Mouse (Mus musculus): ENCODE data around the gene Dusp14. TPM values are rescaled to one million over a fixed set of nuclear protein-coding genes. Genes with fewer than 3 reads are reported as not detected.

Dusp14 gene
- polyA plus RNA-seq, 1 experiment from 2014 or later, result 1.8 TPM

DNA sequence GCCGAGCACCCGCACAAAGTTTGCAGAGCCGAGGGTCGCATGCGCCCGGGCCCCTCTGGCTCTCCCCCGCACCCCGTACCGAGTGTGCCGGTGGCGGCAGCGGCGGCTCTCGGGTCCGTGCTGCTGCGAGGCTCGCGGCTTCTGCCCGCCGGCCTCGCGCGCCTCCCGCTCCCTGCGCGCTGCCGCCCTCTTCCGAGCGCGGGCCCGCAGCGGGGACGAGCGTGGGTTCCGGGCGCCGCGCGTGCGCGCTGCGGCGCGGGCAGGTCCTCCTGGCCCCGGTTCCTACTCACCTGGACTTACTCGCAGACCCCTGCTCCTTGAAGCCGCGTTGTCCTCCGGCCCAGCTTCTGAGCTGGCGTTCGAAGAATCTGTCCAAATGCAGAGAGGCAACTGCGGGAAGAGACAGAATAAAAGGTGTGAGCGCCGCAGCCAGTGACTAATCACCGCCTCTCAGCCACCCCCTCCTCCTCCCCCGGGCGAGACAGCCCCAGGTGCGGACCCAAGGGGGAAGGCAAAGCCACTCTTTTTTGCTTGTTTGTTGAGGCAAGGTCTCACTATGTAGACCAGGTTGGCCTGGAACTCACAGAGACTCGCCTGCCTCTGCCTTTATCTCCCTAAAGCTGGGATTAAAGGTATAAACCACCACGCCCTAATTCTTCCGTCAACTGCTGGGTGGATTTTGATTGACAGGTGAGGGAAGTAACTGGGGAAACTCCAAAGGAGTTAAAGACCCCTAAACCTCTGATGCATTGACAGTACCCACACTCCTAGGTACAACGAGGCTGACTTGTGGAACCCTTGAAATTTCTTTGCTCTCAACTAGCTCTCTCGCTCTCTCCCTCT is 649 bp downstream of the Dusp14 start:
- H3K4me2 ChIP-seq (ENCODE audit: low read depth, low read length), result peak overlapping the region; percentile 93
- no peaks in the 10 kb centered on the region for H3K36me3 ChIP-seq (replicated peaks; ENCODE audit: insufficient read depth, low read length)
- no peaks in the 10 kb centered on the region for H3K9me3 ChIP-seq (ENCODE audit: low read length)
- H3K4me1 ChIP-seq (ENCODE audit: insufficient read depth), result peaks cover 20% of the 10 kb centered on the region
- no peak overlapping the region for H3K27ac ChIP-seq (ENCODE audit: low read depth)
- WGBS (ENCODE audit: insufficient replicate concordance), result 2% methylated on average over 58 of the region's 63 CpGs
- DNase-seq (peak; percentile 61), ATAC-seq (peak; percentile 78)
- TF ChIP-seq EP300 (IDR thresholded peaks at IDR 0.05; ENCODE audit: low read depth) (no peak), CTCF (IDR thresholded peaks at IDR 0.05; ENCODE audit: low read depth) (no peak)
- H3K4me3 ChIP-seq (ENCODE audit: low read depth, low read length), result peak overlapping the region; percentile 67
- H3K9ac ChIP-seq (replicated peaks), result peak overlapping the region; percentile 54; the same call in 1 of the 2 replicates
- H3K27me3 ChIP-seq (ENCODE audit: insufficient read depth, low read length), result peaks cover 34% of the 10 kb centered on the region

DNA sequence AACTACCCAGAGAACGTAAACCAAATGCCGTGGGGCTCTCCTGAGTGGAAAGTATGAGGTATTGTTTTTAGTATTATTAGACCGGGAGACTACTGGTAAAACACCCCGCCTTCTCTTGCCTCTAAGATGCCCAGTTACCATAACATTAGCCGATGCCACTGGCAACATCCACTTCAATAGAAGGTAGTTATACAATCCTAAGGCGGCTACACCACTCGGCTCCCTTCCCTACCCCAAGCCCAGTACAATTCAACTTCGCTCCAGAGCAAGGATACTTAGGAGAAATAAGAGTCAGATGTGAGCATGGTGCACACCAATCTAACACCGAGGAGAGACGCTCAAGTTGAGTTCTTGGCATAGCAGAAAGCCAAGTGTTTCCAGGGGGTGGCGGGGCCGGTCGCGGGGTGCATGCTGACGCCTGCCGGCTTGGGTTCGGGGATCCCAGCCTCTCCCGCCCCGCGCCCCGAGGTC is 1.3 kb downstream of the Dusp14 start:
- Histone ChIP-seq H3K4me2 (ENCODE audit: low read depth, low read length) (peak overlapping the region; percentile 93), H3K9me3 (ENCODE audit: low read length) (no peaks in the 10 kb centered on the region), H3K9ac (replicated peaks) (peak overlapping the region; percentile 54; the same call in 1 of the 2 replicates), H3K27me3 (ENCODE audit: insufficient read depth, low read length) (peaks cover 34% of the 10 kb centered on the region), H3K36me3 (replicated peaks; ENCODE audit: insufficient read depth, low read length) (no peaks in the 10 kb centered on the region), H3K4me1 (ENCODE audit: insufficient read depth) (peaks cover 20% of the 10 kb centered on the region), H3K27ac (ENCODE audit: low read depth) (no peak overlapping the region), H3K4me3 (ENCODE audit: low read depth, low read length) (peak overlapping the region; percentile 67)
- 4% methylated on average over 17 of the region's 21 CpGs for WGBS (ENCODE audit: insufficient replicate concordance)
- DNase-seq, result no peak
- no peak for ATAC-seq
- TF ChIP-seq CTCF (IDR thresholded peaks at IDR 0.05; ENCODE audit: low read depth), result no peak
- no peak for TF ChIP-seq EP300 (IDR thresholded peaks at IDR 0.05; ENCODE audit: low read depth)

DNA sequence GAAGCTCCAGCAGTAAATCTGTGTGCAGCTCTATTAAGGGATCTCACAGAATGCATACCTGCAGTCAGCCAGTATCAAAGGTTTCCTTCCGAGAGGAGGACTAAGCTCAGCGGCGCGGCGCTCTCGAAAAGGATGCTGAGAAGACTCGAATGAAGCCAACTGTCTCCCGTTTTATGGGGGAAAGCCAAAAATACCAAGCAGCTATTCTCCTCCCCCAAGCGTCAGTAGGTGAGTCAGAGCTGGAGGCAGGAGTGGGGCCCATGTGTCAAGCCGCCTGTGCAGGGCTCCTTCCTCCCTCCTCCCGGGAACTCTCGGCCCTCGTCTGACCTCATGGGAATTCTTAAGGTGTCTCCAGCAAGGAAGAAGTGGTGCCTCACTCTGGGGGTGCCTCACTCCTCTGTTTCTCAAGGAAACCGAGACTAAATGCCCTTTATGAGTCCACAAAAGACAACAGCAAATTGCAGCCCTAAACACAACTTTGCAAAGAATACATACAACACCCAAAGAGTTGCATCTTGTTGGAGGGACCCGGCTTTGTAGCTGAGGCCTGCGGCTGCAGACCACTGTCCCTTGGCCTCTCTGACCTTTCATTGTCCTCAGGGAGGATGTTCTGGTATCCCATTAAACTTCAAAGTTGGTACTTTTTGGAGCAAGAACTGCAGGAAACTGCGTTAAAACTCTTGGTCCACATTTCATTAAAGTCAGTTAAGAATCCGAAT is 2.0 kb downstream of the Dusp14 start:
- no peaks in the 10 kb centered on the region for H3K9me3 ChIP-seq (ENCODE audit: low read length)
- peaks cover 20% of the 10 kb centered on the region for H3K4me1 ChIP-seq (ENCODE audit: insufficient read depth)
- TF ChIP-seq CTCF (IDR thresholded peaks at IDR 0.05; ENCODE audit: low read depth) (no peak), EP300 (IDR thresholded peaks at IDR 0.05; ENCODE audit: low read depth) (no peak)
- peaks cover 34% of the 10 kb centered on the region for H3K27me3 ChIP-seq (ENCODE audit: insufficient read depth, low read length)
- ATAC-seq (no peak), DNase-seq (no peak)
- H3K36me3 ChIP-seq (replicated peaks; ENCODE audit: insufficient read depth, low read length), result no peaks in the 10 kb centered on the region
- H3K27ac ChIP-seq (ENCODE audit: low read depth), result no peak overlapping the region
- WGBS (ENCODE audit: insufficient replicate concordance), result 14% methylated on average over 18 of the region's 18 CpGs
- no peak overlapping the region for H3K9ac ChIP-seq (replicated peaks)
- H3K4me3 ChIP-seq (ENCODE audit: low read depth, low read length), result peak overlapping the region; percentile 67; the same call in 1 of the 2 replicates
- peak overlapping the region; percentile 93; the same call in 1 of the 2 replicates for H3K4me2 ChIP-seq (ENCODE audit: low read depth, low read length)

DNA sequence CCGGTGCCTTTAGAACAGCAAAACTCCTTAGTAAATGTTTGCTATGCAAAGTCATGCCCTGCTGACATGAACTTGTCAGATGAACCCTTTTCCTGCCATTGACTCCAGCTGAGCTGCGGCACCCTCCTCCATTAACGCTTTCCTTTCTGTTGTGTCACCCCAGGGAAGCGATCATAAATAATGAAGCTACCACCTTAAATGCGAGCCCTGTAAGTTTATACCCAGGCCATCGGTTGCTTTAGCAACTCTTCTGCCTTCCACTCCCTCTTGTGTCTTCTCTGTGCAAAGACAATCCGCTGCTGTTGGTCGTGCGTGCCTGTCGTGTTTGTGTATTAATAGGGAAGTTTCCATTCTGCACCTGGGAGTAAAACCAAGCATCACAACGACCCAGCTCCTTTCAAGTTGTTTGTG is 3.0 kb downstream of the Dusp14 start:
- Histone ChIP-seq H3K36me3 (replicated peaks; ENCODE audit: insufficient read depth, low read length) (no peaks in the 10 kb centered on the region), H3K9ac (replicated peaks) (no peak overlapping the region), H3K27me3 (ENCODE audit: insufficient read depth, low read length) (peaks cover 34% of the 10 kb centered on the region), H3K4me3 (ENCODE audit: low read depth, low read length) (no peak overlapping the region), H3K27ac (ENCODE audit: low read depth) (no peak overlapping the region), H3K4me1 (ENCODE audit: insufficient read depth) (peaks cover 20% of the 10 kb centered on the region), H3K9me3 (ENCODE audit: low read length) (no peaks in the 10 kb centered on the region), H3K4me2 (ENCODE audit: low read depth, low read length) (peak overlapping the region; percentile 10; the same call in 1 of the 2 replicates)
- WGBS (ENCODE audit: insufficient replicate concordance), result 4% methylated on average over 11 of the region's 11 CpGs
- peak; percentile 28 for ATAC-seq
- DNase-seq, result no peak
- no peak for TF ChIP-seq EP300 (IDR thresholded peaks at IDR 0.05; ENCODE audit: low read depth)
- peak; percentile 46 for TF ChIP-seq CTCF (IDR thresholded peaks at IDR 0.05; ENCODE audit: low read depth)

DNA sequence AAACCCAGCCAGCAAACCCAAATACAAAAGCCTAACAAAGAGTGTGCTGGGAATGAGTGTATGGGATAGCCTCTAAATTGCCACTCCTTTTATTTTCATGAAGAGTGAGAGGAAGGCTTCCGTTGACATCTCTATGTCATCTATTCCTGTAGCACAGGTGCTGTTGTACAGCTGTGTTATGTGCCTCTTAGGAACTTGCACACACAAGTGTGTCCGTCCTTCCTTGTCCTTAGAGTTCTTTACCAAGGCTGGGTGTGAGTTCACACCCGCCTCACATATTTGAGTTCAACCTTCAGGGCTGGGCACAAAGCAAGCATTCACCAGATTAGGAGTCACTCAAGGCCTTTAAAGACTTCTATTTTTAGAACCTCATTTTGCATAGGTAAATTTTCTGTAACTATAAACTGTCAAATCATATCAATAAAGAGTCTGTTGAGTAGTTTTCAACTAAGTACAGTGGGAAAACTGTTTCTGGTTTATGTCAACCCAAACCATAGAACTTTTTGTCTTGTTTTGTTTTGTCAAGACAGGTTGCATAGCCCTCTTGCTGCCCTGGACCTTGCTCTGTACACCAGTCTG is 5.3 kb downstream of the Dusp14 start:
- WGBS (ENCODE audit: insufficient replicate concordance), result 88% methylated on average over 3 of the region's 3 CpGs
- DNase-seq, result no peak
- H3K27me3 ChIP-seq (ENCODE audit: insufficient read depth, low read length), result peaks cover 29% of the 10 kb centered on the region

DNA sequence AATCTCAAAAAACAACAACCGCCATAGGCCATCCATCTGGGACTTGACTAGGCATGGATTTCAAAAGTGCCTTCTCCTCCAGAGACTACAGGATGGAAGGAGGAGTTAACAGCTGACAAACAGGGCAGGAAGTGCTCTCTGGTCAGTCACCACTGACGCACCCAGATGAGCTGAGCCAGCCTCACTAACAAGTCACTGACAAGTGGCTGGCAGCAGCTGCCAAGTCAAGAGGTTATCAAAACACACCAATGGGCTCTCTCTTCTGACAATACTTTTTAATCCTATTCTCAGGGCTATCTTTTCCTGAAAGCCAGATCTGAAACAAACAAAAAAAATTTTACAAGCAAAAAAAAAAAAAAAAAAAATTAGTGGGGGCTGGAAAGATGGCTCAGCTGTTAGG is 6.3 kb downstream of the Dusp14 start:
- H3K27me3 ChIP-seq (ENCODE audit: insufficient read depth, low read length), result peaks cover 20% of the 10 kb centered on the region
- H3K9ac ChIP-seq (replicated peaks), result no peak overlapping the region
- no peak overlapping the region for H3K4me2 ChIP-seq (ENCODE audit: low read depth, low read length)
- no peaks in the 10 kb centered on the region for H3K9me3 ChIP-seq (ENCODE audit: low read length)
- H3K4me1 ChIP-seq (ENCODE audit: insufficient read depth), result peaks cover 8% of the 10 kb centered on the region; the same call in 1 of the 2 replicates
- no peak overlapping the region for H3K27ac ChIP-seq (ENCODE audit: low read depth)
- DNase-seq, result no peak
- H3K36me3 ChIP-seq (replicated peaks; ENCODE audit: insufficient read depth, low read length), result no peaks in the 10 kb centered on the region
- TF ChIP-seq EP300 (IDR thresholded peaks at IDR 0.05; ENCODE audit: low read depth) (no peak), CTCF (IDR thresholded peaks at IDR 0.05; ENCODE audit: low read depth) (no peak)
- WGBS (ENCODE audit: insufficient replicate concordance), result 47% methylated on average over 2 of the region's 2 CpGs
- no peak for ATAC-seq
- H3K4me3 ChIP-seq (ENCODE audit: low read depth, low read length), result no peak overlapping the region

More for the DNA sequence above, 5.3 kb downstream of the Dusp14 start:
- H3K4me3 ChIP-seq (ENCODE audit: low read depth, low read length), result no peak overlapping the region
- H3K9ac ChIP-seq (replicated peaks), result no peak overlapping the region
- H3K9me3 ChIP-seq (ENCODE audit: low read length), result no peaks in the 10 kb centered on the region
- no peak overlapping the region for H3K4me2 ChIP-seq (ENCODE audit: low read depth, low read length)
- H3K36me3 ChIP-seq (replicated peaks; ENCODE audit: insufficient read depth, low read length), result no peaks in the 10 kb centered on the region
- H3K4me1 ChIP-seq (ENCODE audit: insufficient read depth), result peaks cover 15% of the 10 kb centered on the region
- ATAC-seq, result no peak
- H3K27ac ChIP-seq (ENCODE audit: low read depth), result no peak overlapping the region
- TF ChIP-seq CTCF (IDR thresholded peaks at IDR 0.05; ENCODE audit: low read depth), result no peak
- TF ChIP-seq EP300 (IDR thresholded peaks at IDR 0.05; ENCODE audit: low read depth), result no peak
